20 mouse cellular contexts compared by ENCODE assay signal in genomic region chr1:167105916-167106315, GRCm38 (mm10).
DNase-seq lines count a peak whose midpoint lies in the region; ATAC-seq and TF ChIP-seq lines count a peak whose summit lies in the region.
"Had no signal": no experiment of that assay in that cellular context is flagged by ENCODE, and none has a peak within 500 bp of the region (broad histone marks: within the 10 kb centered on the region; RNA-seq: fewer than 3 reads in every experiment).

No protein-coding gene starts in this region.

- H3K9me3 ChIP-seq in midbrain, embryonic 12.5 days, result no peaks in the 10 kb centered on the region
- no peaks in the 10 kb centered on the region for H3K9me3 ChIP-seq in midbrain, postnatal 0 days (ENCODE audit: low read length)
- H3K9me3 ChIP-seq in limb, embryonic 14.5 days (ENCODE audit: control insufficient read depth, low read length), result 0 out of 2 replicates have a peak, but pooled peaks cover 2% of the 10 kb centered on the region
- no peaks in the 10 kb centered on the region for H3K9me3 ChIP-seq in midbrain, embryonic 15.5 days
- H3K9me3 ChIP-seq: forebrain, embryonic 13.5 days; heart, embryonic 13.5 days; hindbrain, embryonic 15.5 days had no signal

- WGBS in midbrain, embryonic 12.5 days, result 88% methylated on average over 4 of the region's 4 CpGs
- WGBS in midbrain, postnatal 0 days, result 83% methylated on average over 4 of the region's 4 CpGs
- 75% methylated on average over 4 of the region's 4 CpGs for WGBS in limb, embryonic 14.5 days
- 92% methylated on average over 4 of the region's 4 CpGs for WGBS in midbrain, embryonic 15.5 days

- no peaks in the 10 kb centered on the region for H3K36me3 ChIP-seq in midbrain, embryonic 12.5 days
- H3K36me3 ChIP-seq in midbrain, postnatal 0 days (ENCODE audit: insufficient read depth, low read length), result no peaks in the 10 kb centered on the region
- no peaks in the 10 kb centered on the region for H3K36me3 ChIP-seq in limb, embryonic 14.5 days (ENCODE audit: control insufficient read depth, insufficient read depth, low read length)
- no peaks in the 10 kb centered on the region for H3K36me3 ChIP-seq in midbrain, embryonic 15.5 days (replicated peaks)
- H3K36me3 ChIP-seq: embryonic facial prominence, embryonic 10.5 days; G1E; heart, embryonic 13.5 days; hindbrain, embryonic 15.5 days had no signal

- peaks cover 9% of the 10 kb centered on the region; the same call in 1 of the 2 replicates for H3K4me1 ChIP-seq in midbrain, embryonic 12.5 days
- H3K4me1 ChIP-seq in midbrain, postnatal 0 days (ENCODE audit: insufficient read depth, low read length), result no peaks in the 10 kb centered on the region; the same call in 1 of the 2 replicates
- H3K4me1 ChIP-seq in limb, embryonic 14.5 days (ENCODE audit: control insufficient read depth, insufficient read depth, low read length), result peaks cover 10% of the 10 kb centered on the region; the same call in 1 of the 2 replicates
- peaks cover 13% of the 10 kb centered on the region; the same call in 1 of the 2 replicates for H3K4me1 ChIP-seq in midbrain, embryonic 15.5 days
- H3K4me1 ChIP-seq: heart, embryonic 13.5 days; hindbrain, embryonic 15.5 days had no signal

- no peak for TF ChIP-seq POLR2A in limb, embryonic 14.5 days (IDR thresholded peaks at IDR 0.05; ENCODE audit: borderline replicate concordance, extremely low read depth, insufficient read depth, insufficient read length)

- no peak for TF ChIP-seq CTCF in midbrain, postnatal 0 days (IDR thresholded peaks at IDR 0.05)

- H3K4me3 ChIP-seq in midbrain, embryonic 12.5 days, result no peak overlapping the region
- H3K4me3 ChIP-seq in midbrain, postnatal 0 days (ENCODE audit: low read depth, low read length), result no peak overlapping the region
- H3K4me3 ChIP-seq in limb, embryonic 14.5 days (replicated peaks; ENCODE audit: low read length), result no peak overlapping the region
- no peak overlapping the region for H3K4me3 ChIP-seq in midbrain, embryonic 15.5 days
- H3K4me3 ChIP-seq: embryonic facial prominence, embryonic 10.5 days; forebrain, embryonic 13.5 days; heart, embryonic 13.5 days; hindbrain, embryonic 15.5 days had no signal

- H3K27ac ChIP-seq in midbrain, embryonic 12.5 days (replicated peaks), result 0 out of 2 replicates have a peak overlapping the region, but pooled peaks have one; percentile 57
- H3K27ac ChIP-seq in midbrain, postnatal 0 days (ENCODE audit: low read depth, low read length), result no peak overlapping the region
- 0 out of 2 replicates have a peak overlapping the region, but pooled peaks have one; percentile 8 for H3K27ac ChIP-seq in limb, embryonic 14.5 days (replicated peaks; ENCODE audit: low read depth, low read length)
- peak overlapping the region; percentile 70; the same call in 1 of the 2 replicates for H3K27ac ChIP-seq in midbrain, embryonic 15.5 days
- H3K27ac ChIP-seq: embryonic facial prominence, embryonic 10.5 days; forebrain, embryonic 13.5 days; heart, embryonic 13.5 days; hindbrain, embryonic 15.5 days had no signal

- no peak overlapping the region for H3K4me2 ChIP-seq in midbrain, embryonic 12.5 days (replicated peaks)
- H3K4me2 ChIP-seq in midbrain, postnatal 0 days (ENCODE audit: low read depth, low read length, poor library complexity, severe bottlenecking), result no peak overlapping the region
- H3K4me2 ChIP-seq in limb, embryonic 14.5 days (replicated peaks; ENCODE audit: low read depth, low read length, severe bottlenecking), result no peak overlapping the region
- H3K4me2 ChIP-seq in midbrain, embryonic 15.5 days, result no peak overlapping the region
- H3K4me2 ChIP-seq: forebrain, embryonic 13.5 days; heart, embryonic 13.5 days; hindbrain, embryonic 15.5 days had no signal

- no peaks in the 10 kb centered on the region for H3K27me3 ChIP-seq in midbrain, embryonic 12.5 days
- H3K27me3 ChIP-seq in midbrain, postnatal 0 days (ENCODE audit: insufficient read depth, low read length), result no peaks in the 10 kb centered on the region
- no peaks in the 10 kb centered on the region for H3K27me3 ChIP-seq in limb, embryonic 14.5 days (ENCODE audit: control insufficient read depth, insufficient read depth, low read length)
- H3K27me3 ChIP-seq in midbrain, embryonic 15.5 days (replicated peaks), result no peaks in the 10 kb centered on the region
- H3K27me3 ChIP-seq: forebrain, embryonic 13.5 days; heart, embryonic 13.5 days; hindbrain, embryonic 15.5 days had no signal

- H3K9ac ChIP-seq in midbrain, embryonic 12.5 days (replicated peaks), result no peak overlapping the region
- no peak overlapping the region for H3K9ac ChIP-seq in midbrain, postnatal 0 days (replicated peaks; ENCODE audit: low read length, poor library complexity, severe bottlenecking)
- no peak overlapping the region for H3K9ac ChIP-seq in limb, embryonic 14.5 days (ENCODE audit: low read depth, low read length, severe bottlenecking)
- no peak overlapping the region for H3K9ac ChIP-seq in midbrain, embryonic 15.5 days
- H3K9ac ChIP-seq: forebrain, embryonic 13.5 days; forebrain, postnatal 0 days; heart, embryonic 13.5 days; hindbrain, embryonic 15.5 days had no signal

- no peak for DNase-seq in midbrain, postnatal 0 days (ENCODE audit: low spot score)
- peak; percentile 8 for DNase-seq in limb, embryonic 14.5 days (ENCODE audit: low spot score)
- DNase-seq in layer of hippocampus, adult 11-12 months (ENCODE audit: low spot score), result no peak
- no peak for DNase-seq in ovary, postnatal 10 days (ENCODE audit: low spot score)
- DNase-seq: adrenal gland, postnatal 25 days; B cell, adult 2 months; cerebellum, adult 2 months; cerebellum, postnatal 10 days; forebrain, postnatal 0 days; gastrocnemius, postnatal 14 days; heart, postnatal 36 days had no signal

- no peak for ATAC-seq in midbrain, embryonic 12.5 days (ENCODE audit: low FRiP score, low read depth)
- ATAC-seq in midbrain, postnatal 0 days (ENCODE audit: low FRiP score), result no peak
- ATAC-seq in limb, embryonic 14.5 days (ENCODE audit: low FRiP score, low read depth), result 0 out of 2 replicates have a peak, but pooled peaks have one; percentile 13
- ATAC-seq in midbrain, embryonic 15.5 days (replicated peaks), result no peak
- ATAC-seq: activated CD4-positive, CD25-positive, alpha-beta regulatory T cell, adult 4 months; CD4-positive, CD25-positive, alpha-beta regulatory T cell, adult 4 months had no signal
